Mouse (Mus musculus): ENCODE data around the gene Dennd6b. TPM values are rescaled to one million over a fixed set of nuclear protein-coding genes. Genes with fewer than 3 reads are reported as not detected.
A peak's percentile ranks its signal among the peaks of the same experiment; 100 is the strongest.

The Dennd6b gene
- total and polyA plus RNA-seq, 2 experiments from 2014 or later, result 88.2 to 98.8 TPM

GRCm38 (mm10) chr15:89177121-89177520 lies 19.2 kb downstream of the Dennd6b start:
- no peaks in the 10 kb centered on the region for H3K36me3 ChIP-seq (ENCODE audit: insufficient read depth, low read length)
- no peak for DNase-seq (ENCODE audit: low spot score)
- 0 out of 2 replicates have a peak overlapping the region, but pooled peaks have one; percentile 13 for H3K9ac ChIP-seq (replicated peaks; ENCODE audit: low read length, poor library complexity, severe bottlenecking)
- TF ChIP-seq CTCF (IDR thresholded peaks at IDR 0.05), result no peak
- no peak overlapping the region for H3K4me3 ChIP-seq (ENCODE audit: low read depth, low read length)
- H3K9me3 ChIP-seq (ENCODE audit: low read length), result no peaks in the 10 kb centered on the region
- ATAC-seq (ENCODE audit: low FRiP score), result no peak
- H3K27me3 ChIP-seq (ENCODE audit: insufficient read depth, low read length), result no peaks in the 10 kb centered on the region
- no peak overlapping the region for H3K27ac ChIP-seq (ENCODE audit: low read depth, low read length)
- peaks cover 52% of the 10 kb centered on the region for H3K4me1 ChIP-seq (ENCODE audit: insufficient read depth, low read length)
- peak overlapping the region; percentile 77 for H3K4me2 ChIP-seq (ENCODE audit: low read depth, low read length, poor library complexity, severe bottlenecking)
- WGBS, result 15% methylated on average over 5 of the region's 5 CpGs

- H3K27me3 ChIP-seq (ENCODE audit: insufficient read depth, low read length), result no peaks in the 10 kb centered on the region
- H3K9me3 ChIP-seq (ENCODE audit: low read length), result no peaks in the 10 kb centered on the region
- no peak overlapping the region for H3K9ac ChIP-seq (replicated peaks; ENCODE audit: low read length, poor library complexity, severe bottlenecking)
- H3K4me1 ChIP-seq (ENCODE audit: insufficient read depth, low read length), result peaks cover 52% of the 10 kb centered on the region
- H3K36me3 ChIP-seq (ENCODE audit: insufficient read depth, low read length), result no peaks in the 10 kb centered on the region
- no peak overlapping the region for H3K4me3 ChIP-seq (ENCODE audit: low read depth, low read length)
- WGBS, result 78% methylated on average over 13 of the region's 13 CpGs
- H3K27ac ChIP-seq (ENCODE audit: low read depth, low read length), result no peak overlapping the region
- DNase-seq (ENCODE audit: low spot score) (no peak), ATAC-seq (ENCODE audit: low FRiP score) (no peak)
- H3K4me2 ChIP-seq (ENCODE audit: low read depth, low read length, poor library complexity, severe bottlenecking), result peak overlapping the region; percentile 9; the same call in 1 of the 2 replicates
- no peak for TF ChIP-seq CTCF (IDR thresholded peaks at IDR 0.05)
These were observed 20.7 kb downstream of the Dennd6b start for GRCm38 (mm10) chr15:89175411-89176155.

DNA sequence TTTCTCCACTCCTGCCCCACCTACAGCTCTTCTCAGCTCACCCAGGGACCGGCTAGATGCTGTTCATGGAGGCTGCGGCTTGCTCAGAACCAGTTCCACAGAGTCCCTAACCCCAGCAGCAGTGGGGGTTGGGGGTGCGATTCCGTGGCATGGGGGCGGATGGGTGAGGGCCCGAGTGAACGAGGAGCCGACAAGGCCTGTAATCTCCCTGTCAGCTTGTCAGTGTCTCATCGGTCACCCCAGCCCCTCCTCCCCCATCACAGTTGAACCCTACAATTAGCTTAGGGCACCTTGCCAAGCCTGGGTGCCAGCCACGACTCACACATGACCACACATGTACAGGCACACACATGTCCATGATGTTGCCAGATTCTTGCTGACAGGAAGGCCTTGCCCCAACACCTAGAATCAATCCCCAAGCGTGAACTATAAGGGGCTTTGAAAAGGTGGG lies 21.4 kb downstream of the Dennd6b start:
- 0 out of 2 replicates have a peak overlapping the region, but pooled peaks have one; percentile 96 for H3K4me2 ChIP-seq (ENCODE audit: low read depth, low read length, poor library complexity, severe bottlenecking)
- no peaks in the 10 kb centered on the region for H3K36me3 ChIP-seq (ENCODE audit: insufficient read depth, low read length)
- DNase-seq (ENCODE audit: low spot score) (no peak), ATAC-seq (ENCODE audit: low FRiP score) (no peak)
- H3K9ac ChIP-seq (replicated peaks; ENCODE audit: low read length, poor library complexity, severe bottlenecking), result no peak overlapping the region
- WGBS, result 51% methylated on average over 11 of the region's 11 CpGs
- no peaks in the 10 kb centered on the region for H3K27me3 ChIP-seq (ENCODE audit: insufficient read depth, low read length)
- H3K4me1 ChIP-seq (ENCODE audit: insufficient read depth, low read length), result peaks cover 52% of the 10 kb centered on the region
- no peak for TF ChIP-seq CTCF (IDR thresholded peaks at IDR 0.05)
- H3K27ac ChIP-seq (ENCODE audit: low read depth, low read length), result no peak overlapping the region
- no peaks in the 10 kb centered on the region for H3K9me3 ChIP-seq (ENCODE audit: low read length)
- H3K4me3 ChIP-seq (ENCODE audit: low read depth, low read length), result no peak overlapping the region

DNA sequence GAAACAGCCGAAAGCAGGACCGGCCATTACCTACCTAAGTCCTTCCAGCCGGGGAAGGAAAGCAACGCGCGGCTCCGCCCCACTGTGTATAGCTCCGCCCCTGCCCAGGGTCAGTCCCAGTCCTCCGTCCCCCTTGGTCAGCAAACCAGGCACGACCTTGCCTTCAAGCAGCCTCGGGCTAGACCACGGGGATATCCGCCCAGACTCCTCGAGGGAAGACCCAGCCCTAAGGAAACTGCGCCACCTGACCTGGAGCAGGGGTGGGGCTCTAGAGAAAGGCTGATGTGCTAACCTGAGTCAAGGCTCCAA lies 22.4 kb downstream of the Dennd6b start:
- Histone ChIP-seq H3K4me3 (ENCODE audit: low read depth, low read length) (peak overlapping the region; percentile 59), H3K27me3 (ENCODE audit: insufficient read depth, low read length) (no peaks in the 10 kb centered on the region), H3K9ac (replicated peaks; ENCODE audit: low read length, poor library complexity, severe bottlenecking) (peak overlapping the region; percentile 75), H3K9me3 (ENCODE audit: low read length) (no peaks in the 10 kb centered on the region), H3K4me2 (ENCODE audit: low read depth, low read length, poor library complexity, severe bottlenecking) (peak overlapping the region; percentile 96), H3K4me1 (ENCODE audit: insufficient read depth, low read length) (peaks cover 41% of the 10 kb centered on the region), H3K36me3 (ENCODE audit: insufficient read depth, low read length) (0 out of 2 replicates have a peak, but pooled peaks cover 2% of the 10 kb centered on the region), H3K27ac (ENCODE audit: low read depth, low read length) (peak overlapping the region; percentile 55)
- ATAC-seq (ENCODE audit: low FRiP score) (peak; percentile 41), DNase-seq (ENCODE audit: low spot score) (peak; percentile 40)
- no peak for TF ChIP-seq CTCF (IDR thresholded peaks at IDR 0.05)
- 2% methylated on average over 15 of the region's 15 CpGs for WGBS

GRCm38 (mm10) chr15:89173024-89173905 lies 23.0 kb downstream of the Dennd6b start:
- H3K9me3 ChIP-seq (ENCODE audit: low read length), result no peaks in the 10 kb centered on the region
- H3K4me2 ChIP-seq (ENCODE audit: low read depth, low read length, poor library complexity, severe bottlenecking), result peak overlapping the region; percentile 96
- 0 out of 2 replicates have a peak, but pooled peaks cover 4% of the 10 kb centered on the region for H3K36me3 ChIP-seq (ENCODE audit: insufficient read depth, low read length)
- under 1% methylated on average over 63 of the region's 65 CpGs for WGBS
- ATAC-seq (ENCODE audit: low FRiP score), result peak; percentile 63
- no peaks in the 10 kb centered on the region for H3K27me3 ChIP-seq (ENCODE audit: insufficient read depth, low read length)
- peak; percentile 67 for DNase-seq (ENCODE audit: low spot score)
- TF ChIP-seq CTCF (IDR thresholded peaks at IDR 0.05), result peak; percentile 18; the same call in 1 of the 2 replicates
- peaks cover 35% of the 10 kb centered on the region for H3K4me1 ChIP-seq (ENCODE audit: insufficient read depth, low read length)
- peak overlapping the region; percentile 55 for H3K27ac ChIP-seq (ENCODE audit: low read depth, low read length)
- H3K9ac ChIP-seq (replicated peaks; ENCODE audit: low read length, poor library complexity, severe bottlenecking), result peak overlapping the region; percentile 75
- H3K4me3 ChIP-seq (ENCODE audit: low read depth, low read length), result peak overlapping the region; percentile 59

All from midbrain, postnatal 0 days (tissue).